Mouse (Mus musculus) left cerebral cortex, adult 8-10 months (tissue): ENCODE results near the gene Pllp. TPM values are rescaled to one million over a fixed set of nuclear protein-coding genes. Genes with fewer than 3 reads are reported as not detected.

Source experiments
- DNase-seq, 2 experiments: peaks; one replicate each; pipeline ENCODE4 v3.0.0; 2022; ENCODE audit warnings: low spot score in 2 of 2
- total RNA-seq, 4 experiments: library from RNA; stranded (reverse); gene quantifications; 2 replicates each; pipeline ENCODE4 v1.2.4; 2022

Gene Pllp
- total RNA-seq: 10 to 100 TPM; 50.9 to 65.5 (median 55.6) TPM

- no peak for DNase-seq
These were observed at the start of gene Pllp for GRCm38 (mm10) chr8:94695994-94696384. Pllp (minus strand) TSS chr8:94696278.

- DNase-seq: no peak
These were observed 49.6 kb upstream of the Pllp start, which contains the start of gene Ccl22 for GRCm38 (mm10) chr8:94745476-94746184. Ccl22 (plus strand) TSS chr8:94745590.

- no peak for DNase-seq
These were observed 48.9 kb upstream of the Pllp start for GRCm38 (mm10) chr8:94744972-94745371.

GRCm38 (mm10) chr8:94744484-94744883, 48.4 kb upstream of the Pllp start:
- DNase-seq: no peak

GRCm38 (mm10) chr8:94741726-94742125, 45.6 kb upstream of the Pllp start:
- no peak for DNase-seq

GRCm38 (mm10) chr8:94740591-94740990, 44.5 kb upstream of the Pllp start:
- DNase-seq: no peak

- no peak for DNase-seq
These were observed 43.8 kb upstream of the Pllp start for GRCm38 (mm10) chr8:94739829-94740228.

GRCm38 (mm10) chr8:94735426-94736094, 39.5 kb upstream of the Pllp start:
- no peak for DNase-seq

GRCm38 (mm10) chr8:94734735-94735350, 38.8 kb upstream of the Pllp start:
- DNase-seq: no peak

- DNase-seq: no peak
These were observed 37.9 kb upstream of the Pllp start for GRCm38 (mm10) chr8:94733821-94734465.

GRCm38 (mm10) chr8:94729301-94729700, 33.2 kb upstream of the Pllp start:
- DNase-seq: no peak

GRCm38 (mm10) chr8:94725998-94726397, 29.9 kb upstream of the Pllp start:
- DNase-seq: no peak

- no peak for DNase-seq
These were observed 20.8 kb upstream of the Pllp start for GRCm38 (mm10) chr8:94716841-94717240.

GRCm38 (mm10) chr8:94715871-94716270, 19.8 kb upstream of the Pllp start:
- DNase-seq: no peak

- DNase-seq: no peak
These were observed 18.5 kb upstream of the Pllp start for GRCm38 (mm10) chr8:94714556-94714955.

- no peak for DNase-seq
These were observed 15.2 kb upstream of the Pllp start for GRCm38 (mm10) chr8:94711160-94711718.

GRCm38 (mm10) chr8:94710336-94710735, 14.3 kb upstream of the Pllp start:
- DNase-seq: no peak

- DNase-seq: no peak
These were observed 10.8 kb upstream of the Pllp start for GRCm38 (mm10) chr8:94706732-94707395.

- DNase-seq: no peak
These were observed 9.6 kb upstream of the Pllp start for GRCm38 (mm10) chr8:94705581-94706245.

- DNase-seq: no peak
These were observed 8.5 kb upstream of the Pllp start for GRCm38 (mm10) chr8:94704669-94704984.
